Mouse (Mus musculus): Measurements from ENCODE around the gene Ccn5.
A peak's percentile ranks its signal among the peaks of the same experiment; 100 is the strongest.

The Ccn5 gene

DNA sequence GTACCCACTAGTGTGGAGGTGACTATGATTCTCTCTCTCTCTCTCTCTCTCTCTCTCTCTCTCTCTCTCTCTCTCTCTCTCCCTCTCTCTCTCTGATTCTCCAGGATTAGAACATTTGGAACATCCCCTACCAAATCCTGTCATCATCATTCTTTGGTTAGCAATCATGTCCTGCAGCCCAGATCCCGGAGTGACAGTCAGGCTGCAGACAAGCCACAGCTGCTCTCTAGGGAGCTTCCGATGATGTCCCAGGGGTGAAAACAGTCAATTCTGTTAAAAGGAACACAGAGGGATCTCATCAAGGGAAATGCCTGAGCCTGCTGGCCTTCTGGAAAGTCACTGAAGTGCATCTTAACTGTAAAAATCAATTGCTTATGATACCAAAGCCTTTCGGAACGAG is 21.4 kb downstream of the Ccn5 start:
- DNase-seq (ENCODE audit: low read depth, low spot score) = no peak

DNA sequence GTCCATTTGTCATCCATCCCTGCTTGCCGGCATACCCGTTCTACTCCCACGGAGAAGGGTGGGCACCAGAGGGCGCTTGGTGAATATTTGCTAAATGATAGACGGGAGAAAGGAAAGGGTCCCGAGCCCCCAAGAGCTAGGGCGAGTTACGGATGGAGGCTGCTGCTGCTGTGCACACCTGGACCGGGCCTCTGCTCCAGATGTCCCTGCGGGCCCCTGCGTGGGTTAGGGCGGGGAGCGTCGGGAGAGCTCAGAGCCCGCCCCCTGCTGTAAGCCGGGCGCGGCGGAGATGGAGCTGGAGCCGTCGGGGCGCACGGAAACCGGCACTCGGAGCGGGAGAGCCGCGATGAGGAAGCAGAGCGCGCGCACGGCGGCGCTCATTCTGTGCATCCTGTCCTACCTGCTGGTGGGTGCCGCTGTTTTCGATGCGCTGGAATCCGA is 32.8 kb downstream of the Ccn5 start, which contains the start of gene Kcnk15:
Gene Kcnk15 (plus strand): TSS at position 191 of the 441 bp plus-strand sequence.
- DNase-seq (ENCODE audit: low read depth, low spot score) = peak; percentile 34

DNA sequence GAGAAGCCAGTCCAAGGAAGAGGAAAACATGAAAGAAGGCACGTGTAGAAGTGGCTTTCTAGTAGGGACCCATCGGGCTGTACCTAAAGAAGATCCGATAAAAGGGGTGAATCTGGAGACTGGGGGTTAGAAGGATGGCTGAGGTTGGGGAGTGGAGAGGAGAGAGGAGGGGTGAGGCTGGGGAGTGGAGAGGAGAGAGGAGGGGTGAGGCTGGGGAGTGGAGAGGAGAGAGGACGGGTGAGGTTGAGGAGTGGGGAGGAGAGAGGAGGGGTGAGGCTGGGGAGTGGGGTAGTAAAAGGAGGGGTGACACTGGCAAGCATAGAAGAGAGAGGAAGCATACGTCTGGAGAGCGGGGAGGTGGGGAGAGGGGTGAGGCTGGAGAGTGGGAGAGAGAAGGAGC is 36.6 kb downstream of the Ccn5 start:
- no peak for DNase-seq (ENCODE audit: low read depth, low spot score)

DNA sequence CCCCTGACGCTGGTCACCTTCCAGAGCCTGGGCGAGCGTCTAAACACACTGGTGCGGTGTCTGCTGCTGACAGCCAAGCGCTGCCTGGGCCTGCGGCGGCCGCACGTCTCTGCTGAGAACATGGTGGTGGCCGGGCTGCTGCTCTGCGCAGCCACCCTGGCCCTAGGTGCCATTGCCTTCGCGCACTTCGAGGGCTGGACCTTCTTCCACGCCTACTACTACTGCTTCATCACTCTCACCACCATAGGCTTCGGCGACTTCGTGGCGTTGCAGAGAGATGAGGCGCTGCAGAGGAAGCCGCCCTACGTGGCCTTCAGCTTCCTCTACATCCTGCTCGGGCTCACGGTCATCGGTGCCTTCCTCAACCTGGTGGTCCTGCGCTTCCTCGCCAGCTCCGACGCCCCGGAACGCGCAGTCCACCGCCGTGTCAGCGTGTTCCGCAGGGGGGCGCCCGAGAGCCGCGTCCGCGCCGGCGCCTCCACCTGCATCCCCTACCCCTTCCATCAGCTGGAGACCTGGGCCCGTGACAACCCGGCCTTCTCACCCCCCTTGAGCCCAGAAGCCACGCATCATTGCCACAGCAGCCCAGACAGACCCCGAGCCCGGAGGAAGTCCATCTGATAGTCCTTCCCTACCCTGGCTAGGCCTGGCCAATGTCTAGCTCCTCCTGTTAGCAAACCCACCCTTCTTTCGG is 37.7 kb downstream of the Ccn5 start:
- DNase-seq (ENCODE audit: low read depth, low spot score) = peak; percentile 37

DNA sequence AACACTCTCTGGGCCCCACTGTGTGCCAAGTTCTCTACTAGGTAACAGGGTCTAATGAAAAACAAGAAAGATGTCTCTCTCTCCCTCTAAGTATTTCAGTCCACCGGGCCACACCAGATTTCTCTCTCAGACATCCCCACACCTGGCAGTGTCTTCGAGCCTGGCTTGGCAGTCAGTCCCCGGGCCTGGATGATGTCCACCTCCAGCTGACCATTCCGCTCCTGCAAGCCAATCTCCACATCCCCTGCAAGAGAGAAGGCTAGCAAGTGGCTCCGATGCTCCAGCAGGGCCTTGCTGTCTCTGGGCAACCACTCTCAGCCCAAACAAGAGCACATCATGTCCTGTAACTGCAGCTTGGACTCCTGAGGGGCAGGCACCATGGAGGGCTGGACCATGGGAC is 44.6 kb downstream of the Ccn5 start:
- DNase-seq (ENCODE audit: low read depth, low spot score) = no peak

DNA sequence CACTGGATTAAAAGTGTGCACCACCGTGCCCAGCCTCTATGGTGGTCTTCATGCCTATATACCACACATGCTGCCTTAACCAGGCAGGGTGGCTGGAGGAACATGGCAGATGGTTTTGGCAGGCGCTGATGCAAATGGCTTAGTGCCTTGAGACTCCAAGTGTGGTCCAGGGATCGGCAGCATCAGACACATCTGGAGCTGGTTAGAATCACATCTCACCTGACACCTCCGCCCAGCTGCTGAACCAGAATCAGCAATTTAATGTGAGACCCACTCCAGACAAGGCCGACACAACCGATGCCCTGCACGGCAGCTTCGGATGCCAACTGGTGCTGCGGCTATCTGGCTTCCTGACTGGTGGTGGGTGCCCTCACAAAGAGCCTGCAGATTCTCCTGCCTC is 45.4 kb downstream of the Ccn5 start:
- DNase-seq (ENCODE audit: low read depth, low spot score) = peak; percentile 76

DNA sequence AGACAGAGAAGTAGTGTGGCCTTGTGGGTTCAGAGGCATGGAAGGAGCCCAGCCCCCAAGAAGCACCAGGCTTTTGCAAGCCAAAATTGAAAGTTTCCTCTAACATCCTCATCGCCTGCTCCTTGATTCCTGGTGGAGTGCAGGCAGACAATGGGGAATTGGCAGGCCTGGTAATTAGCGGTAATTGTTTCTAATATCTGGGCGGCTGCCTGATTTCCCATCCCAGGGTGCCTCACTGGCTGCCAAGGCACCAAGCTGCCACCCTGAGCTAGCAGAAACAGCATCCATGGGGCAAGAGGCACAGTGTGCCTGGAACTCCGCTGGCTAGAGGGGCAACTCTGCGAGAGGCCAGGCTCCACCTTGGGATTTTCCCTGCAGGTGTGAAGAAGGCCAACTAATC is 49.1 kb downstream of the Ccn5 start:
- no peak for DNase-seq (ENCODE audit: low read depth, low spot score)

DNA sequence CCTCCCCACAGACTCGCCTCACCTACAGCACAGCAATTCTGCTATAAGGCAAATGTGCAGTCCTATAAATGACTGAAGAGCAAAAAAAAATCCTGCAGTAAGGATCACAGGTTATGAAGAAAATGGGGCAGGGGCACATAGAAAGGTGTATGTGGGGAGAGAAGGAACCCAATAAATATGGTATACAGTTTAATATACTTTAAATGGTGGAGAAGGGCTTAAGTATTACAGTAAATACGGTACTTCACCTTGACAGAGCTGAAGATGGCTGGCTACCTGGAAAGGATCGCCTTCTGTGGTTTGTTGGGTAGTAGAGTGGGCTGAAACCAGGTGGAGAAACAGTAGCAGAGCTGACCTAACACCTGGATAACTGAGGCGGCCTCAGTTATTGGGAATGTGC is 50.6 kb downstream of the Ccn5 start:
- no peak for DNase-seq (ENCODE audit: low read depth, low spot score)

DNA sequence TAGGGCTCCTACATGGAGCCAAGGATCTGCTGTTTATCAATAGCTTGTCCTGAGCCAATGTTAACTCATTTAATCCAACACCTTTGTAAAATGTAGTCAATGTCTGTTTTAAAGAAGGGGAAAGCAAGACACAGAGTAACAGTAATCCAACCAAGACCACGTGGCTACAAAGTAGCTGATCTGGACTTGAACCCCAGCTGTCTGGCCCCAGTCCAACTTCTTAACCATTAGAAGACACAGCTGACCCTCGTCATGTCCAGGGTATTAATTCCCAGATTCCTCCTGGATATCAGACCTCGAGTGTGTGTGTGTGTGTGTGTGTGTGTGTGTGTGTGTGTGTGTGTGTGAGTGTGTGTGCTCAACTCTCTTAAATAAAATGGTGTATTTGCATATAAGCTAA is 51.2 kb downstream of the Ccn5 start:
- DNase-seq (ENCODE audit: low read depth, low spot score) = no peak

DNA sequence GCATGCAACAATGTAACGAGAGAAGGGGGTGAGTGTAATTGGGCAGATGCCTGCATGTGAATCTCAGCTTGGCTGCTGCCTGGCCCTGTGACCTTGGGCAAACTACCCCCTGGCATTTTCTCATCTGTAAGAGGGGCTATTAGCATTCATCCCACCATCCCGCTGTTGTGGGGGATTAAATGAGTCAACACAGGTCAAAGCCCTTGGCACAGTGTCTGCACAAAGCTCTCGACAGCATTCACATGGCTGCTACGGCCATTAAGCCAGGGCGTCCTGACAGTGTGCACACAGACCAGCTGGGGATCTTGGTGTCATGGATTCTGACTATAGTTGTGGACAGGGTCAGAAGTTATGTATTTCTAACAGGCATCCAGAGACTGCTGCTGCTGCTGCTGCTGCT is 54.2 kb downstream of the Ccn5 start:
- no peak for DNase-seq (ENCODE audit: low read depth, low spot score)

DNA sequence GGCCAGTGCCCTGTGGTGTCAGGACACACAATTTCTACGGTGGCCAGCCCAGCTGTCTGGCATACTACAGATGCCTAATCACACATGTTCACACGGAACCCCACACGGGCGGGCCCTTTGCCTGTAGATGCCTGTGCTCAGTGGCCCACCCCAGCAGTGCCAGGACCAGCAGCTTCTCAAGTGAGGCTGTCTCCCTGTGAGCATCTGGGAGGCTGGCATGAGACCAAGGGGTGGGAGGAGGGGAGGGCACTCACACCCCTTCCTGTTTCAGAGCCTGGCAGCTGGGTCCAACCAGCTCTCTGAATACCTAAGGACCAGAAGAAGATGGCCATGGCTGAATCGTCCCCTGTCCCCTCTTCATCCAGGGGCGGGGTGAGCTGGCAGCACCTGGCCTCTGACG is 54.8 kb downstream of the Ccn5 start:
- DNase-seq (ENCODE audit: low read depth, low spot score) = no peak

DNA sequence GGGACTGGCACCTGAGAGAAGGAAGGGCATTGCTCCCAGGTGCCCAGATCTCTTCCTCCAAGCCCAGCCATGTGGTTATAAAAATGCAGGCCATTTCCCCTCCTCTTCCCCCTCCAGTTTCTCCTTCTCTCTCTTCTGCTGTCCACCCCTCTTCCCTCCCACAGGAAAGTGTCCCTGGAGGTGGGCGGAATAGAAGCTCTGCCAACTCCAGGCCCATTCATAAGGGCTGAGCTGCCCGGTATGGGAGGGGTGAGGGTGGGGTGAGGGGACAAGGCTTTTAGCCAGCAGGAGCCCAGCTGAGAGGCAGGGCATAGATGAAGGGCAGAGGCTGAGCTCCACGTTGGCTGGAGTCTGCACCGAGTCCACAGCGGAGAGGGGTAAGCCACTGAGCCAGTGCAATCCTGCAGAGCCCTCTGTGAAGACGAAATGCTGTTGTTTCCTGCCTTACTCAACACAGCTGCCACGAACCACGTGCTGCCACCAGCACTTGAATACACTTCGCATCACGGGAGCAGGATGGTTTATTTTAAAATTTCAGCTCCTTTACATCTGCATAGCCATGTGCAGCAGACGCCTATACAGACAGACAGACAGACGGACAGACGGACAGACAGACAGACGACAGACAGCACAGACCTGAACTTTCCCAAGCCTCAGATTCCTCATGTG is 56.3 kb downstream of the Ccn5 start:
- no peak for DNase-seq (ENCODE audit: low read depth, low spot score)

DNA sequence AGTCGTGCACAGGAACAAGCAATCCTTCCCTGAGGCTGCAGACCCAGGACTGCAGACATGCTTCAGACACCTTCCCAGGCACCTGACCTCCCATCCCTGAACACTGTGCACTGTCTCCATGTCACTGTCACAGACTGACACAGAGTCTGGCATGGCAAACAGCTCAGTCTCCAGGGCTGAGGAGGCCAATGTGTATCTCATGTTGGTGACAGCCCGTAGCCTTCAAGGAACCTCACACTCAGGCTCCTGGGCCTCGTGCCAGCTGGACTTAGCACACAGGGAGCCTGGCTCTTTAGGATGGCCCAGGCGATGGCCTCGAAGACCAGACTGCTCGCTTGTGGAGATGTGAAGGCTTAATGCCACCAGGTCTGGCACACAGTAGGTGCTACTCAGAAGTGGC is 60.2 kb downstream of the Ccn5 start:
- no peak for DNase-seq (ENCODE audit: low read depth, low spot score)

Data from forelimb bud, embryonic 11.5 days (tissue).